Mouse (Mus musculus) forebrain, postnatal 0 days (tissue): Measurements from ENCODE around the gene Dcp1b. TPM values are rescaled to one million over a fixed set of nuclear protein-coding genes. Genes with fewer than 3 reads are reported as not detected.

Source experiments
- ATAC-seq: fragments of 200-750 bp; cut with Nextera tagmentation; 2 replicates; pipeline ENCODE4 v1.8.0; 2017; ENCODE audit warnings: mild to moderate bottlenecking, moderate library complexity
- DNase-seq: peaks from one replicate; pipeline ENCODE4 v3.0.0-alpha.2; 2015
- H3K27ac ChIP-seq: fragments of 300-500 bp; sonication (generic); 2 replicates; pipeline ENCODE4 v1.5.1; 2014; ENCODE audit warnings: low read depth, mild to moderate bottlenecking, antibody characterized with exemption, low read length, moderate library complexity, mixed read lengths
- H3K27me3 ChIP-seq: fragments of 300-500 bp; sonication (generic); 2 replicates; pipeline ENCODE4 v1.6.1; 2014; ENCODE audit warnings: mild to moderate bottlenecking, low read length, mixed read lengths; ENCODE audit not compliant: insufficient read depth
- H3K36me3 ChIP-seq: fragments of 300-500 bp; sonication (generic); 2 replicates; pipeline ENCODE4 v1.6.1; 2014; ENCODE audit warnings: mild to moderate bottlenecking, moderate library complexity; ENCODE audit not compliant: insufficient read depth
- H3K4me1 ChIP-seq: fragments of 300-500 bp; sonication (generic); 2 replicates; pipeline ENCODE4 v1.6.1; 2014; ENCODE audit warnings: antibody characterized with exemption; ENCODE audit not compliant: insufficient read depth
- H3K4me2 ChIP-seq: fragments of 300-500 bp; sonication (generic); 2 replicates; pipeline ENCODE4 v1.6.1; 2014; ENCODE audit warnings: low read depth, mild to moderate bottlenecking, moderate library complexity
- H3K4me3 ChIP-seq: fragments of 300-500 bp; sonication (generic); 2 replicates; pipeline ENCODE4 v1.5.1; 2014; ENCODE audit warnings: low read depth, low read length, mixed read lengths
- H3K9ac ChIP-seq: fragments of 300-500 bp; sonication (generic); 2 replicates; pipeline ENCODE4 v1.6.1; 2014; ENCODE audit warnings: mild to moderate bottlenecking
- H3K9me3 ChIP-seq: fragments of 300-500 bp; sonication (generic); 2 replicates; pipeline ENCODE4 v1.6.1; 2016; ENCODE audit warnings: low read length
- CTCF ChIP-seq: sonication (generic); IDR thresholded peaks from 2 replicates; pipeline ENCODE4 v1.5.1; 2016; ENCODE audit warnings: antibody characterized with exemption, control low read depth, low read depth
- WGBS: fragments of 180-500 bp; shearing (Covaris S2); extraction: QIAGEN DNeasy Blood & Tissue Kit; methylation state at CpG from one replicate; pipeline ENCODE4 v1.1.7; 2014; 5-methylcytosine and 5-hydroxymethylcytosine counted together
- polyA plus RNA-seq: library from polyadenylated mRNA; unstranded; fragments of >200 nt; fragmentation: Nextera tagmentation; extraction: Ambion mirVana; gene quantifications from 2 replicates; pipeline ENCODE4 v1.2.1, GENCODE M21; 2015
- total RNA-seq: library from RNA; depleted of rRNA; stranded (reverse); fragments of >200 nt; gene quantifications from 2 replicates; pipeline ENCODE4 v1.2.3, GENCODE M21; 2014

Gene Dcp1b
- total and polyA plus RNA-seq, 2 experiments from 2014 or later = 12.5 to 29.6 TPM

DNA sequence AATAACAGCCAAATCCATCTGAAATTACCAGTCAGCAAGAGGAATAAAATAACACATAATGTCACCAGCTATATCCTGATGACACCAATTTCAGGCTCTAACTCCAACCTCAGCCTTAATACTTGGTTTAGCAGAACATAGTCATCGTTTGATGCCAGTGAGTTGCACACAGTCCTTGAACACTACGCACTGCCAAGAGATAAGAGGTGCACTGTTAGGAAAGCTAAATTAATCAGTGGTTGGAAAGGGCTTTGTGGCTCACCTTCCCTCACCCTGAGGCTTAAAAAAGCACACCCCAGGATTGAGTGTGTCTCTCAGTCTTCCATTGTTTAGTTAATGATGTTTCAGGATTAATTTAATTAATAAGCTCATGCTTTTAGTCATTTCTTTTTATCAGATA, 5.1 kb downstream of the Dcp1b start:
- no peak overlapping the region for H3K4me2 ChIP-seq
- no peaks in the 10 kb centered on the region for H3K4me1 ChIP-seq
- H3K9me3 ChIP-seq = no peaks in the 10 kb centered on the region
- no peaks in the 10 kb centered on the region for H3K27me3 ChIP-seq
- no peak overlapping the region for H3K4me3 ChIP-seq
- DNase-seq (no peak), ATAC-seq (no peak)
- H3K9ac ChIP-seq = no peak overlapping the region
- 86% methylated on average over 2 of the region's 2 CpGs for WGBS
- no peak for TF ChIP-seq CTCF
- peaks cover 12% of the 10 kb centered on the region for H3K36me3 ChIP-seq
- H3K27ac ChIP-seq = no peak overlapping the region

DNA sequence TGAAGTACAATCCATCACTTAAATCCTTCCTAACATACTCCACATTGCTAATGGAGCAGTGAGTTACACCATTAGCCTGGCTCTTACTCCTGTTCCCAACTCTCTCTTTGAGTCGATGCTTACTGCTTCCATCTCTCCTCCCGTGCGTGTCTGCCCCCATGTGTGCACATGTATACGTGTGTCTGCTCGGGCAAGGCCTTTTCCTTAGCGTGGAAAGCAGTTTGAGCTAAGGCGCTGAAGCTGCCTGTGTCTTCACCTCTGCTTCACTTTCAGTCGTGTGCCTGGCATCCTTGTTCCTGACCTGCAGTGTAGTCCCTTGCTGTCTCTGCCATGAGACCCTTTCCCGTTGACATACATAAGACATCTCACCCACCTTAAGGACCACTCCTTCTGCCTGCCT, 7.2 kb downstream of the Dcp1b start:
- no peak overlapping the region for H3K4me2 ChIP-seq
- no peak overlapping the region for H3K4me3 ChIP-seq
- ATAC-seq (no peak), DNase-seq (no peak)
- no peak overlapping the region for H3K27ac ChIP-seq
- no peaks in the 10 kb centered on the region for H3K4me1 ChIP-seq
- H3K27me3 ChIP-seq = no peaks in the 10 kb centered on the region
- no peak overlapping the region for H3K9ac ChIP-seq
- H3K9me3 ChIP-seq = no peaks in the 10 kb centered on the region
- peaks cover 12% of the 10 kb centered on the region for H3K36me3 ChIP-seq
- TF ChIP-seq CTCF = no peak
- 90% methylated on average over 9 of the region's 9 CpGs for WGBS

DNA sequence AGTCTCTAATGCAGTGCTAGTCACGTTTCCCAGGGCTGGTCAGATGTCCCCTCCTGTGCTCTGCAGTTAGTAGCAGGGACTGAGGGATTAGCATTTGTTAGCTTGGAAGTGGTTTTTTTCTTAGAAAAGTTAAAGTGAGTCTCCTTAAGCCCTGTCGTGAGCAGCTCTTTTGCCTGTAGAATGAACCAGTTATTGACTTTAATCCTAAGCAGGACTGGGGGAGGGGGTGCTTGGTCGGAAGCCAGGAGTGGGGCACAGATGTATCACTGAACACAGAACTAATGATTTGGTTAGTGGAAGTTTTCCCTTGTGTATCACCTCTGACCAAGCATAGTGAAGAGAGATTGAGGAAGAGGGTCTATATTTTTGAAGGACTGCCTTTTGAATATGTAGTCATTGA, 8.7 kb downstream of the Dcp1b start:
- 32% methylated on average over 3 of the region's 3 CpGs for WGBS
- Histone ChIP-seq H3K9ac (no peak overlapping the region), H3K27ac (no peak overlapping the region), H3K4me2 (no peak overlapping the region), H3K27me3 (no peaks in the 10 kb centered on the region), H3K9me3 (no peaks in the 10 kb centered on the region), H3K4me1 (no peaks in the 10 kb centered on the region), H3K36me3 (peaks cover 12% of the 10 kb centered on the region), H3K4me3 (no peak overlapping the region)
- DNase-seq (no peak), ATAC-seq (no peak)
- TF ChIP-seq CTCF = no peak

DNA sequence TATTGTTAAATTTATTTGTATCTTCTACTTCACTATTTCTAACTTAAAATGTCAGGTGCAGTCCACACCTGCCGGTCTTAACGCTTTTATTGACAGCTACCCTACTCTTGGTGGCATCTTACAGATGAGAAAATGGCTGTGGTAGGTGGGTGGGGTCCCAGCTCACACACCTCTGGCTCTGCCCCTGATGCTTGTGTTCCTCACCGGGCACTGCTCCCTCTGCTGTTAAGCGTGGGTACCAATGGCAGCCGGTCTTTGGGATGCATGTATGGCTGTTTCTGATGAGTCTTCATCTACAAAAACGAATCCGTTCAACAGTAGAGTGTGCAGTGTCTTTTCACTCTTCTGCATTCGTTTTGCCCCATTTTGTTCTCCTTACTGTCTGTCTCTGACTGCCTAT, 11.6 kb downstream of the Dcp1b start:
- H3K27ac ChIP-seq = no peak overlapping the region
- no peaks in the 10 kb centered on the region for H3K9me3 ChIP-seq
- DNase-seq (peak; percentile 51), ATAC-seq (peak; percentile 63; the same call in 1 of the 2 replicates)
- H3K36me3 ChIP-seq = peaks cover 27% of the 10 kb centered on the region
- H3K4me3 ChIP-seq = no peak overlapping the region
- no peaks in the 10 kb centered on the region for H3K4me1 ChIP-seq
- TF ChIP-seq CTCF = peak; percentile 66
- H3K9ac ChIP-seq = no peak overlapping the region
- no peak overlapping the region for H3K4me2 ChIP-seq
- no peaks in the 10 kb centered on the region for H3K27me3 ChIP-seq
- 64% methylated on average over 8 of the region's 8 CpGs for WGBS

DNA sequence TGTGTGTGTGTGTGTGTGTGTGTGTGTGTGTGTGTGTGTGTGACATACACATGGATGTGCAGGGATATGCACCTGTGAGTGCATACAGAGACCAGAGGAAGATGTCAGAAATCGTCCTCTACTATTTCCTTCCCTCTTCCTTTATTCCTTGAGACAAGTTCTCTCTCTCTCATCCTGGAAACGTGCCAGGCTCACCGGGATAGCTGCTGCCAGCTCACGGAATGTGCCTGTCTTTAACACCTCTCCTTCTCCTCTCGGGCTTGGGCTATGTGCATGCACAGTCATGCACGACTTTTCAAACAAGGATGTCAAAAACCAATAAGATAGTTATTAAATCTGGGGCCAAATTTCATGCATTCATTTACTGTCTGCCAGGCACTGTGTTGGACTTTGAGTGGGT, 12.6 kb downstream of the Dcp1b start:
- no peak overlapping the region for H3K4me2 ChIP-seq
- H3K4me3 ChIP-seq = no peak overlapping the region
- no peak for DNase-seq
- TF ChIP-seq CTCF = no peak
- no peak overlapping the region for H3K27ac ChIP-seq
- ATAC-seq = no peak
- H3K36me3 ChIP-seq = peaks cover 37% of the 10 kb centered on the region
- H3K9me3 ChIP-seq = no peaks in the 10 kb centered on the region
- no peak overlapping the region for H3K9ac ChIP-seq
- WGBS = 45% methylated on average over 6 of the region's 6 CpGs
- no peaks in the 10 kb centered on the region for H3K4me1 ChIP-seq
- no peaks in the 10 kb centered on the region for H3K27me3 ChIP-seq

DNA sequence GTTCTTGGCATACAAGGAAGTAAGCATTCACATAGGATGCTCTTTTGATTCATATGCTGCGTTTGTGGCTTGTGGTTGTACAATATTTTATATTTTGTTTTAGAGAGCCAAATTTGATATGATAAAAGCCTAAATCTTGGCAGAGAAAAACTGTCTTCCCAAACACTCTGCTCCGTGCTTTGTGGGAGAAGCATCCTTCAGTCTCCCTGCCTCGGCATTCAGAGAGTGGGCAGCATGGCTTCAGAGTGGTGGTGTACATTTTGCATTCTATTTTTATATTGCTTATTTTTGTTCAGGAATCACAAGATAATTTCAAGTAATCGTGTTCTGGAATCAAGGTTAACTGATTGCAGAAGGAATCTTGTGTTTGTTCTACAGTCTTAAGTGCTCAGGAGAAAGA, 16.4 kb downstream of the Dcp1b start:
- ATAC-seq = no peak
- no peaks in the 10 kb centered on the region for H3K4me1 ChIP-seq
- no peak for TF ChIP-seq CTCF
- no peak overlapping the region for H3K4me3 ChIP-seq
- H3K9me3 ChIP-seq = no peaks in the 10 kb centered on the region
- no peak overlapping the region for H3K9ac ChIP-seq
- H3K36me3 ChIP-seq = peaks cover 41% of the 10 kb centered on the region
- H3K27ac ChIP-seq = no peak overlapping the region
- 79% methylated on average over 4 of the region's 4 CpGs for WGBS
- H3K4me2 ChIP-seq = no peak overlapping the region
- no peak for DNase-seq
- no peaks in the 10 kb centered on the region for H3K27me3 ChIP-seq

DNA sequence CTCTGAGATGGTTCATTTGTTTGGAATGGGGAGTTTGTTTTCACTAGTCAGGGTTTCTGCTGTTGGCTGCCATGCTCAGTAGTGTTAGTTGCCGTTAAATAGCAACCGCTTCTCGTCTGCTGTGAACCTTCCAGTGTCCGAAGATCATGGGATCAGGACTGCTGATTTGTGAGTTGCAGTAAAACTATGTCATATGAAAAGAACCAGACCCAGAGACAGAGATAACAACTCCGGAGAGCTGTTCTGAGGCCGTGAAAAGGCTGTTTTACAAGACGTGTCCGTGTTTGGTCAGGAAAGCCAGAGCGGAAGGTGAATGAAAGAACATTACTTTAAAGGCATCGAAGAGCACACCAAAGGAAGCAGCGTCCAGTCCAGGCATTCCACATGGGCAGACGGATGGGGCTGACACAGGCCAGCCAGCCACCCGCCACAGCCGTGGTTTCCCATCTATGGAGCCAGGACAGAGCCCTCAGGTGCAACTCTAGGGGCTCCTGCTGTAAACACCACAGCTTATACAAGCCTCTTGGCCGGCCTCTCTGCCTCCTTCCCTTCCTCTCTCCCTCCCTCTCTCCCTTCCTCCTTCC, 18.6 kb downstream of the Dcp1b start:
- H3K9ac ChIP-seq = no peak overlapping the region
- no peak overlapping the region for H3K4me3 ChIP-seq
- 92% methylated on average over 15 of the region's 15 CpGs for WGBS
- peaks cover 3% of the 10 kb centered on the region; the same call in 1 of the 2 replicates for H3K4me1 ChIP-seq
- H3K27ac ChIP-seq = no peak overlapping the region
- no peak for ATAC-seq
- H3K27me3 ChIP-seq = no peaks in the 10 kb centered on the region
- no peak overlapping the region for H3K4me2 ChIP-seq
- H3K36me3 ChIP-seq = peaks cover 41% of the 10 kb centered on the region
- no peaks in the 10 kb centered on the region for H3K9me3 ChIP-seq
- no peak for DNase-seq
- no peak for TF ChIP-seq CTCF
